Mouse (Mus musculus) heart, embryonic 13.5 days (tissue): ENCODE data around the gene 1700029P11Rik. TPM values are rescaled to one million over a fixed set of nuclear protein-coding genes. Genes with fewer than 3 reads are reported as not detected.
"Not testable (repeated sequence)": the region's sequence is repeated elsewhere in the genome, so short reads cannot be mapped to it uniquely, and the experiment has no call there.

Experiments
- ATAC-seq: fragments of 200-750 bp; cut with Nextera tagmentation; 2 replicates; pipeline ENCODE4 v1.8.0; 2017; ENCODE audit warnings: moderate TSS enrichment; ENCODE audit not compliant: insufficient number of reproducible peaks, low FRiP score, low TSS enrichment; ENCODE audit errors: extremely low read depth
- H3K27ac ChIP-seq: fragments of 300-500 bp; sonication (generic); replicated peaks from 2 replicates; pipeline ENCODE4 v1.5.1; 2015; ENCODE audit warnings: moderate library complexity, mild to moderate bottlenecking, inconsistent platforms
- H3K27me3 ChIP-seq: fragments of 300-500 bp; sonication (generic); replicated peaks from 2 replicates; pipeline ENCODE4 v1.6.1; 2015; ENCODE audit warnings: mild to moderate bottlenecking, inconsistent platforms
- H3K36me3 ChIP-seq: fragments of 300-500 bp; sonication (generic); 2 replicates; pipeline ENCODE4 v1.6.1; 2015; ENCODE audit warnings: mild to moderate bottlenecking, inconsistent platforms
- H3K4me1 ChIP-seq: fragments of 300-500 bp; sonication (generic); 2 replicates; pipeline ENCODE4 v1.6.1; 2015; ENCODE audit warnings: inconsistent platforms
- H3K4me2 ChIP-seq: fragments of 300-500 bp; sonication (generic); 2 replicates; pipeline ENCODE4 v1.6.1; 2015; ENCODE audit warnings: inconsistent platforms, mild to moderate bottlenecking, moderate library complexity
- H3K4me3 ChIP-seq: fragments of 300-500 bp; sonication (generic); 2 replicates; pipeline ENCODE4 v1.5.1; 2015; ENCODE audit warnings: moderate library complexity, mild to moderate bottlenecking, inconsistent platforms
- H3K9ac ChIP-seq: fragments of 300-500 bp; sonication (generic); 2 replicates; pipeline ENCODE4 v1.6.1; 2015; ENCODE audit warnings: inconsistent platforms, mild to moderate bottlenecking, moderate library complexity
- H3K9me3 ChIP-seq: fragments of 300-500 bp; sonication (generic); 2 replicates; pipeline ENCODE4 v1.6.1; 2016; ENCODE audit warnings: inconsistent platforms
- WGBS: fragments of 180-500 bp; shearing (Covaris S2); methylation state at CpG from one replicate; pipeline ENCODE4 v1.1.7; 2015; ENCODE audit warnings: mixed read lengths; 5-methylcytosine and 5-hydroxymethylcytosine counted together
- polyA plus RNA-seq: library from polyadenylated mRNA; unstranded; fragments of >200 nt; fragmentation: Nextera tagmentation; extraction: Ambion mirVana; gene quantifications from 2 replicates; pipeline ENCODE4 v1.2.1, GENCODE M21; 2015

The 1700029P11Rik gene
- polyA plus RNA-seq, 1 experiment from 2014 or later = not detected

GRCm38 (mm10) chr15:81970498-81970897 is 9.8 kb upstream of the 1700029P11Rik start:
- H3K4me3 ChIP-seq, H3K36me3 ChIP-seq, ATAC-seq, H3K4me2 ChIP-seq, H3K4me1 ChIP-seq, H3K27me3 ChIP-seq, H3K27ac ChIP-seq, H3K9me3 ChIP-seq, H3K9ac ChIP-seq: not testable (repeated sequence)
- 84% methylated on average over 4 of the region's 4 CpGs for WGBS

GRCm38 (mm10) chr15:81975156-81975555 is 5.2 kb upstream of the 1700029P11Rik start:
- H3K4me3 ChIP-seq, ATAC-seq, H3K4me1 ChIP-seq, H3K9me3 ChIP-seq, H3K27ac ChIP-seq, H3K36me3 ChIP-seq, H3K4me2 ChIP-seq, H3K9ac ChIP-seq, H3K27me3 ChIP-seq: not testable (repeated sequence)
- 90% methylated on average over 8 of the region's 8 CpGs for WGBS

GRCm38 (mm10) chr15:81982173-81982572 is 1.8 kb downstream of the 1700029P11Rik start:
- Histone ChIP-seq H3K4me1 (no peaks in the 10 kb centered on the region), H3K4me2 (no peak overlapping the region), H3K36me3 (no peaks in the 10 kb centered on the region), H3K9ac (no peak overlapping the region), H3K9me3 (no peaks in the 10 kb centered on the region), H3K27me3 (no peaks in the 10 kb centered on the region), H3K4me3 (no peak overlapping the region), H3K27ac (no peak overlapping the region)
- 40% methylated on average over 1 of the region's 1 CpGs for WGBS
- ATAC-seq = no peak

- Histone ChIP-seq H3K9me3 (no peaks in the 10 kb centered on the region), H3K27ac (no peak overlapping the region), H3K36me3 (no peaks in the 10 kb centered on the region), H3K27me3 (no peaks in the 10 kb centered on the region), H3K4me3 (no peak overlapping the region), H3K4me2 (no peak overlapping the region), H3K4me1 (peaks cover 14% of the 10 kb centered on the region), H3K9ac (no peak overlapping the region)
- 58% methylated on average over 2 of the region's 2 CpGs for WGBS
- no peak for ATAC-seq
These were observed 5.2 kb downstream of the 1700029P11Rik start for GRCm38 (mm10) chr15:81985267-81986161.

DNA sequence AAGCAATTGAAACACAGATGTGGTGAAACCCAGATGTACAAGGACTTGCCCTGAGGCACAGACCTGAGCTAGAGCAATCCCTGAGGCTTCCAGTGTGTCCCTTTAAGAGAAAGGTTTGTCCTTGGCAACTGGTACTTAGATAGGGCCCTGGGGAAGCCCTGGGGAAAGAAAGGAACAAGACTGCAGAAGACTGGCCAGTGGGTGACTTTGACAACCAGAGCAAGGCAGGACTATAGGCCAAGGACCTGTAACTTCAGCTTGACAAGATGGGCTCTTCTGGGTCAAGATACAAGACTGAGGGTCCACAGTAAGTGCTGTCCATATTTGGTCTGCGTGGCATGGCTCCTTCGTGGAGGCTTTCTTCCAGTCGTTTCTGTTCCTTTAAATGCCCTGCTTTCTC is 7.3 kb downstream of the 1700029P11Rik start, which contains the start of gene Xrcc6:
TSS of gene Xrcc6 (plus strand) at position 190 of the 400 bp plus-strand sequence.
- 86% methylated on average over 3 of the region's 3 CpGs for WGBS
- Histone ChIP-seq H3K4me1 (peaks cover 28% of the 10 kb centered on the region), H3K27ac (no peak within 1 kb of the TSS), H3K9me3 (no peaks in the 10 kb centered on the region), H3K4me2 (no peak within 1 kb of the TSS), H3K4me3 (no peak within 1 kb of the TSS), H3K27me3 (no peaks in the 10 kb centered on the region), H3K36me3 (0 out of 2 replicates have a peak, but pooled peaks cover 1% of the 10 kb centered on the region), H3K9ac (no peak within 1 kb of the TSS)
- ATAC-seq = no peak

DNA sequence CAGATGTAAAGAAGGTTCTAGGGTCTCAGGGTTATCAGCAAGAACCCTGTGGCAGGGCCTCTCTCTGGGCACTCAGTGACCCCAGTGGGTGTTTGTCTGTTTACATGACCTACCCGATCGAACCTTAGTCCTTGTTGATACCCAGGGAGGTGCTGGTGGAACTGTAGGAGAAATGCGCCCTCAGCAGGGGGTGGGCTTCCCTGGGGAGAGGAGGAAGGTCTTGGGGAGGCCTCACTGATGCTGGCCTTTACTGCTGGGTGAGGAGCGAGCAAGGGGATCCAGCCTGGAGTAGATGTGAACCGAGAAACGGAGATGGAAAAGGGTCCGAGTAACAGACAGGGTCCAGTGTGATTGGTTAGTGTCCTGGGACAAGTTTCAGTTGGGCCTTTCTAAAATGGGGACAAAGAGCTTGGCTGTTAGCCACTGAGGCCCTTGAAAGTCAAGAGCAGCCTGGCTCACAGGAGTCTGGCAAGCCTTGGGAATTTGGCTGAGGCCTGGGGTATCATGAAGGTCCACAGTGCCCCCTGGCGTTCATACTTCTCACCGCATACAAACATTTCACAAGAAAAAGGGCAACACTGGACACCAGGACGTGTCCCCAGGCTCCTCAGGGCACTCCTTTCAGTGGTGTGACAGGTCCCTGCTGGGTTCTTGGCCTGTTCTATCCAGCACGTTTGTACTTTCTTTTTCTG is 9.2 kb downstream of the 1700029P11Rik start:
- peaks cover 28% of the 10 kb centered on the region for H3K4me1 ChIP-seq
- no peak overlapping the region for H3K4me3 ChIP-seq
- WGBS = 33% methylated on average over 11 of the region's 11 CpGs
- H3K27ac ChIP-seq = no peak overlapping the region
- peaks cover 20% of the 10 kb centered on the region for H3K36me3 ChIP-seq
- peak overlapping the region; percentile 23 for H3K4me2 ChIP-seq
- H3K9me3 ChIP-seq = no peaks in the 10 kb centered on the region
- H3K9ac ChIP-seq = peak overlapping the region; percentile 51; the same call in 1 of the 2 replicates
- H3K27me3 ChIP-seq = no peaks in the 10 kb centered on the region
- ATAC-seq = no peak

- no peaks in the 10 kb centered on the region for H3K27me3 ChIP-seq
- H3K4me2 ChIP-seq = no peak overlapping the region
- H3K9ac ChIP-seq = peak overlapping the region; percentile 67; the same call in 1 of the 2 replicates
- no peak for ATAC-seq
- H3K9me3 ChIP-seq = no peaks in the 10 kb centered on the region
- H3K4me1 ChIP-seq = peaks cover 28% of the 10 kb centered on the region
- H3K4me3 ChIP-seq = no peak overlapping the region
- whole genome bisulfite sequencing = 17% methylated on average over 7 of the region's 7 CpGs
- H3K27ac ChIP-seq = no peak overlapping the region
- peaks cover 29% of the 10 kb centered on the region for H3K36me3 ChIP-seq
These were observed 10.2 kb downstream of the 1700029P11Rik start for GRCm38 (mm10) chr15:81990549-81990948.

- no peak for ATAC-seq
- peaks cover 28% of the 10 kb centered on the region for H3K4me1 ChIP-seq
- no peak overlapping the region for H3K4me3 ChIP-seq
- H3K27ac ChIP-seq = no peak overlapping the region
- H3K9ac ChIP-seq = no peak overlapping the region
- 74% methylated on average over 6 of the region's 6 CpGs for WGBS
- H3K4me2 ChIP-seq = no peak overlapping the region
- peaks cover 63% of the 10 kb centered on the region for H3K36me3 ChIP-seq
- no peaks in the 10 kb centered on the region for H3K9me3 ChIP-seq
- H3K27me3 ChIP-seq = no peaks in the 10 kb centered on the region
These were observed 13.7 kb downstream of the 1700029P11Rik start for GRCm38 (mm10) chr15:81993992-81994391.

DNA sequence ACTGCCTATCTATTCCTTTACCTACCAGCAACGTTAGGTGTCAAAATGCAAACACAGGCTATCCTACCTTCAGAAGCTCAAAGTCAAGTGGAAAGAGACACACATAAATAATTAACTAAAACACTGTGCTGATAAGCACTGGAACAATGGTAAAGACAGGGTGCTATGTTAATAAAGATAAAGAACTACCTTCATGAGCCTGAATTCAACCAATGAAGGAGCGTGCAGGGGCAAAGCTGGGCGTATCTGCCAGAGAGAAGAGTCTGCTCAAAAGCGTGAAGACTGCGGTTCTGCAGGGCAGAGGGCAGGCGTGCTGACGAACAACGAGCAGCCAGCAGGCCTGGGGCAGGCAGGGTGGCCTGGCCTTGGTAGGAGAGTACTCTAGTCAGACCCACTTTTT is 23.9 kb downstream of the 1700029P11Rik start:
- Histone ChIP-seq H3K9ac (no peak overlapping the region), H3K9me3 (no peaks in the 10 kb centered on the region), H3K36me3 (peaks cover 41% of the 10 kb centered on the region), H3K4me1 (no peaks in the 10 kb centered on the region), H3K27ac (no peak overlapping the region), H3K4me3 (no peak overlapping the region), H3K4me2 (no peak overlapping the region), H3K27me3 (no peaks in the 10 kb centered on the region)
- WGBS = 90% methylated on average over 8 of the region's 8 CpGs
- no peak for ATAC-seq

DNA sequence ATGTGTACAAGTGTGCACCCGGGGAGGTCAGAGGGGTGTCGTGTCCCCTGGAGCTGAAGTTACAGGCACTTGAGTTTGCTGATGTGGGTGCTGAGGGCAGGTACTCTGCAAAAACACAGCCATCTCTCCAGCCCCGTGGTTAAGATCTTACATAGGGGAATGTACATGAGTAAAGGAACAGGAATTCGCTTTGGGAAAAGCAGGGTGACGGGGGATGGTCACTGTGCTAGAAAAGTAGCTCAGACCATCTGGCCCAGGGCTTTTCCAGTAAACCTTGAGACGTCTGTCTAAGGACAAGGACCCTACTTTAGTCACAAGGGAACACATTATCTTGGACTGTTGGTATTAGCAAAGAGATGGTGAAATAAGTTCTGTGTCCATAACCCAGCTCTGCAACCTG is 31.6 kb downstream of the 1700029P11Rik start:
- Histone ChIP-seq H3K27ac (no peak overlapping the region), H3K9me3 (no peaks in the 10 kb centered on the region), H3K27me3 (no peaks in the 10 kb centered on the region), H3K9ac (no peak overlapping the region), H3K4me2 (no peak overlapping the region), H3K36me3 (no peaks in the 10 kb centered on the region), H3K4me1 (peaks cover 17% of the 10 kb centered on the region), H3K4me3 (no peak overlapping the region)
- ATAC-seq = no peak
- 71% methylated on average over 6 of the region's 6 CpGs for WGBS

DNA sequence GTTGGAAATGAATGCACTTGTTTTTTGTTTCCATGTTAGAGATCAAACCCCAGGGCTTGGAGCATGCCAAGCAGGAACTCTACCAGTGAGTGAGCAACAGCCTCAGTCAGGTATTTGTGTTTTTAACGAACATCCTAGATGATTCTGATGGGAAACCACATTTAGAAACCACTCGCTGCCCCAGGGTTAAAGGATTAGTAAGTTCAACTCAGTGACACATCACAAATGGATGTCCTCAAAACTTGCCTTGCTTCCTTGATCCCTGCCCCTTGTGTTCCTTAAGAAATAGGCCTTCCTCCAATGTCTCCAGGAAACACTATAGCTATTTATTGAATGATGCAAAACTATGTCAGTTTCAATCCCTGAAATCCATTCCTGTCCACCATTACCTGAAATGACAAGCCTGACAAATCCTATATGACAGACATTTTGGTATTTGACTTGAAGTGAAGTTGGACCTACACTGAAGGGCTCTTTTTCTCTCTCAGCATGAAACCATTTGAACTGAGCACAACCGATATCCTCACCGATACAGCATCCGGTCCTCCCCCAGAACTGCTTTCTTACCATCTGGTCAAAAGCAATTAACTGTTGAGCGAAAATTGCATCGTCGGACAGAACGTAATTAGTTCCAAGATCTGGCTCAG is 34.5 kb downstream of the 1700029P11Rik start:
- no peak for ATAC-seq
- H3K27me3 ChIP-seq = no peaks in the 10 kb centered on the region
- H3K4me1 ChIP-seq = peaks cover 30% of the 10 kb centered on the region
- H3K36me3 ChIP-seq = peaks cover 11% of the 10 kb centered on the region
- H3K4me3 ChIP-seq = peak overlapping the region; percentile 94
- H3K27ac ChIP-seq = peak overlapping the region; percentile 84; the same call in 1 of the 2 replicates
- H3K9ac ChIP-seq = peak overlapping the region; percentile 90
- H3K9me3 ChIP-seq = no peaks in the 10 kb centered on the region
- H3K4me2 ChIP-seq = peak overlapping the region; percentile 96
- 19% methylated on average over 9 of the region's 9 CpGs for WGBS
